Mouse (Mus musculus) hindbrain, embryonic 11.5 days (tissue): ENCODE measurements around the gene Defb22. TPM values are rescaled to one million over a fixed set of nuclear protein-coding genes. Genes with fewer than 3 reads are reported as not detected.

Source experiments
- polyA plus RNA-seq: library from polyadenylated mRNA; unstranded; fragments of >200 nt; fragmentation: Nextera tagmentation; extraction: Ambion mirVana; gene quantifications from 2 replicates; pipeline ENCODE4 v1.2.1, GENCODE M21; 2014

Gene Defb22
- polyA plus RNA-seq, 1 experiment from 2014 or later: not detected

Other genes with a start within 250 kb of the Defb22 start
- gene Tbc1d20, start 196.3 kb downstream of the Defb22 start, polyA plus RNA-seq: 23.7 and 24.2 TPM in 2 replicates
- 64.7 and 70.6 TPM in 2 replicates for gene Rbck1, start 157.5 kb downstream of the Defb22 start, polyA plus RNA-seq
- gene Trib3, start 146.1 kb downstream of the Defb22 start, polyA plus RNA-seq: 0.86 and 1.7 TPM in 2 replicates
- 8.2 and 8.5 TPM in 2 replicates for gene Nrsn2, start 113.5 kb downstream of the Defb22 start, polyA plus RNA-seq
- 18.6 and 20.7 TPM in 2 replicates for gene Sox12, start 92.1 kb downstream of the Defb22 start, polyA plus RNA-seq
- 42.9 and 45.9 TPM in 2 replicates for gene Zcchc3, start 75.1 kb downstream of the Defb22 start, polyA plus RNA-seq
- gene 6820408C15Rik, start 74.6 kb downstream of the Defb22 start, polyA plus RNA-seq: 2.9 and 3.8 TPM in 2 replicates
- gene Defb23, start 25.5 kb downstream of the Defb22 start, polyA plus RNA-seq: not detected in 2 replicates
- not detected in 2 replicates for gene Defb20, start 13.1 kb downstream of the Defb22 start, polyA plus RNA-seq
- gene Defb26, start 21.6 kb upstream of the Defb22 start, polyA plus RNA-seq: not detected in 2 replicates
- gene Defb28, start 28.1 kb upstream of the Defb22 start, polyA plus RNA-seq: not detected in 2 replicates
- gene Defb29, start 50.0 kb upstream of the Defb22 start, polyA plus RNA-seq: not detected in 2 replicates
- not detected in 2 replicates for gene Gm17416, start 79.2 kb upstream of the Defb22 start, polyA plus RNA-seq
- gene Defb21, start 82.6 kb upstream of the Defb22 start, polyA plus RNA-seq: not detected in 2 replicates
- not detected in 2 replicates for gene Defb19, start 90.2 kb upstream of the Defb22 start, polyA plus RNA-seq
- gene Defb45, start 109.3 kb upstream of the Defb22 start, polyA plus RNA-seq: not detected in 2 replicates
- not detected in 2 replicates for gene Defb36, start 114.2 kb upstream of the Defb22 start, polyA plus RNA-seq
- gene Defb25, start 132.9 kb upstream of the Defb22 start, polyA plus RNA-seq: not detected in 2 replicates
- gene Rem1, start 136.8 kb upstream of the Defb22 start, polyA plus RNA-seq: 0.29 and 0.62 TPM in 2 replicates
- 124 and 138 TPM in 2 replicates for gene H13, start 179.3 kb upstream of the Defb22 start, polyA plus RNA-seq
- 43.9 and 48.5 TPM in 2 replicates for gene Mcts2, start 196.9 kb upstream of the Defb22 start, polyA plus RNA-seq
- gene Id1, start 246.1 kb upstream of the Defb22 start, polyA plus RNA-seq: 166 and 168 TPM in 2 replicates